Mouse (Mus musculus) liver, postnatal 0 days (tissue): ENCODE measurements around the gene Gkap1.

Source experiments
- CTCF ChIP-seq: sonication (generic); IDR thresholded peaks from 2 replicates; pipeline ENCODE4 v1.5.1; 2016; ENCODE audit warnings: antibody characterized with exemption, low read depth
- EP300 ChIP-seq: IDR thresholded peaks from 2 replicates; pipeline ENCODE4 v1.6.1; 2016; ENCODE audit warnings: antibody characterized with exemption, low read depth, mild to moderate bottlenecking

- TF ChIP-seq EP300 (no peak), CTCF (no peak)
These were observed 6.4 kb upstream of the Gkap1 start for GRCm38 (mm10) chr13:58281936-58282335.
